Mouse (Mus musculus): ENCODE data around the gene Gm20604. TPM values are rescaled to one million over a fixed set of nuclear protein-coding genes. Genes with fewer than 3 reads are reported as not detected.

The Gm20604 gene
- polyA plus RNA-seq, 1 experiment from 2014 or later, result 31.8 TPM

Other genes with a start within 250 kb of the Gm20604 start
- gene Chga, start 203.7 kb downstream of the Gm20604 start, polyA plus RNA-seq (2014; fragmentation: Nextera tagmentation; extraction: Ambion mirVana), result 16.7 and 18.1 TPM in 2 replicates
- gene Itpk1, start 53.7 kb downstream of the Gm20604 start, polyA plus RNA-seq (2014; fragmentation: Nextera tagmentation; extraction: Ambion mirVana), result 19.6 and 21.5 TPM in 2 replicates
- 31.9 and 34.4 TPM in 2 replicates for gene Moap1, start 15.0 kb downstream of the Gm20604 start, polyA plus RNA-seq (2014; fragmentation: Nextera tagmentation; extraction: Ambion mirVana)
- gene Tmem251, start 14.9 kb downstream of the Gm20604 start, polyA plus RNA-seq (2014; fragmentation: Nextera tagmentation; extraction: Ambion mirVana), result 12.7 and 14.0 TPM in 2 replicates
- gene Gm28051, start 907 bp downstream of the Gm20604 start, polyA plus RNA-seq (2014; fragmentation: Nextera tagmentation; extraction: Ambion mirVana), result not detected in 2 replicates
- 45.9 and 46.0 TPM in 2 replicates for gene Gon7, start 869 bp downstream of the Gm20604 start, polyA plus RNA-seq (2014; fragmentation: Nextera tagmentation; extraction: Ambion mirVana)
- gene Ubr7, start 705 bp downstream of the Gm20604 start, polyA plus RNA-seq (2014; fragmentation: Nextera tagmentation; extraction: Ambion mirVana), result 70.6 and 79.2 TPM in 2 replicates
- 21.9 and 22.1 TPM in 2 replicates for gene Btbd7, start 119.8 kb upstream of the Gm20604 start, polyA plus RNA-seq (2014; fragmentation: Nextera tagmentation; extraction: Ambion mirVana)
- not detected in 2 replicates for gene Cox8c, start 140.6 kb upstream of the Gm20604 start, polyA plus RNA-seq (2014; fragmentation: Nextera tagmentation; extraction: Ambion mirVana)
- gene Unc79, start 190.2 kb upstream of the Gm20604 start, polyA plus RNA-seq (2014; fragmentation: Nextera tagmentation; extraction: Ambion mirVana), result 2.1 and 2.2 TPM in 2 replicates